Mouse (Mus musculus): Measurements from ENCODE around the gene Adcy6.

Gene Adcy6

GRCm38 (mm10) chr15:98557186-98557585, 52.7 kb downstream of the Adcy6 start:
- no peak for DNase-seq (ENCODE audit: low spot score)

- DNase-seq (ENCODE audit: low spot score) = no peak
Observed at GRCm38 (mm10) chr15:98555881-98556280, 54.0 kb downstream of the Adcy6 start.

GRCm38 (mm10) chr15:98552758-98553157, 57.1 kb downstream of the Adcy6 start:
- DNase-seq (ENCODE audit: low spot score) = no peak

GRCm38 (mm10) chr15:98546843-98547242, 63.0 kb downstream of the Adcy6 start:
- no peak for DNase-seq (ENCODE audit: low spot score)

- DNase-seq (ENCODE audit: low spot score) = no peak
Observed at GRCm38 (mm10) chr15:98545151-98545550, 64.7 kb downstream of the Adcy6 start.

- DNase-seq (ENCODE audit: low spot score) = no peak
Observed at GRCm38 (mm10) chr15:98543341-98543740, 66.5 kb downstream of the Adcy6 start.

GRCm38 (mm10) chr15:98541064-98541463, 68.8 kb downstream of the Adcy6 start:
- DNase-seq (ENCODE audit: low spot score) = no peak

Measured in urinary bladder, postnatal 10 days (tissue).